ENCODE assay signal across 26 mouse cellular contexts in genomic region chr5:74105445-74105844, GRCm38 (mm10). TPM values are rescaled to one million over a fixed set of nuclear protein-coding genes. Genes with fewer than 3 reads are reported as not detected.
DNase-seq lines count a peak whose midpoint lies in the region; ATAC-seq and TF ChIP-seq lines count a peak whose summit lies in the region.
"Had no signal": no experiment of that assay in that cellular context is flagged by ENCODE, and none has a peak within 500 bp of the region (broad histone marks: within the 10 kb centered on the region; RNA-seq: fewer than 3 reads in every experiment).

No protein-coding gene starts in this region.

- no peak for DNase-seq in forebrain, embryonic 14.5 days (ENCODE audit: low spot score)
- DNase-seq in R1 (ENCODE audit: low read depth, low spot score) = peak; percentile 15
- DNase-seq in embryonic facial prominence, embryonic 14.5 days (ENCODE audit: low spot score) = peak; percentile 52
- DNase-seq in cerebellum, adult 8-10 months = no peak
- DNase-seq in left cerebral cortex, adult 11 months (ENCODE audit: low spot score) = no peak
- DNase-seq in kidney, adult 2 months = no peak
- DNase-seq: cerebellum, adult 11 months; cerebellum, postnatal 10 days; gastrocnemius, postnatal 25 days; kidney, postnatal 25 days; lung, postnatal 4 days; retina, postnatal 1 day; right cerebral cortex, postnatal 25 days; thymus, postnatal 14 days had no signal

- no peak overlapping the region for H3K4me2 ChIP-seq in forebrain, embryonic 14.5 days (ENCODE audit: low read length)
- H3K4me2 ChIP-seq in forebrain, embryonic 16.5 days (ENCODE audit: low read length) = no peak overlapping the region
- no peak overlapping the region for H3K4me2 ChIP-seq in embryonic facial prominence, embryonic 14.5 days (ENCODE audit: low read depth, low read length)
- no peak overlapping the region for H3K4me2 ChIP-seq in stomach, embryonic 14.5 days (replicated peaks; ENCODE audit: low read depth, low read length)
- H3K4me2 ChIP-seq: forebrain, embryonic 13.5 days; kidney, embryonic 15.5 days; limb, embryonic 13.5 days; liver, embryonic 11.5 days; lung, embryonic 15.5 days; midbrain, embryonic 13.5 days had no signal

- H3K27ac ChIP-seq in forebrain, embryonic 14.5 days (ENCODE audit: low read depth, low read length) = no peak overlapping the region
- H3K27ac ChIP-seq in forebrain, embryonic 16.5 days (ENCODE audit: low read length) = no peak overlapping the region
- no peak overlapping the region for H3K27ac ChIP-seq in embryonic facial prominence, embryonic 14.5 days (replicated peaks; ENCODE audit: low read depth, low read length)
- H3K27ac ChIP-seq in stomach, embryonic 14.5 days (ENCODE audit: low read length) = no peak overlapping the region
- no peak overlapping the region for H3K27ac ChIP-seq in kidney, adult 2 months (ENCODE audit: insufficient read depth, low read depth, low read length)
- H3K27ac ChIP-seq: forebrain, embryonic 13.5 days; kidney, embryonic 15.5 days; layer of hippocampus, adult 2 months; limb, embryonic 13.5 days; lung, embryonic 15.5 days; midbrain, embryonic 13.5 days had no signal

- no peaks in the 10 kb centered on the region for H3K9me3 ChIP-seq in forebrain, embryonic 14.5 days (replicated peaks; ENCODE audit: control insufficient read depth, low read length)
- H3K9me3 ChIP-seq in forebrain, embryonic 16.5 days (ENCODE audit: control insufficient read depth, low read length) = no peaks in the 10 kb centered on the region
- H3K9me3 ChIP-seq in embryonic facial prominence, embryonic 14.5 days (ENCODE audit: control insufficient read depth, low read length) = no peaks in the 10 kb centered on the region
- no peaks in the 10 kb centered on the region for H3K9me3 ChIP-seq in stomach, embryonic 14.5 days (ENCODE audit: control insufficient read depth, low read depth, low read length)
- H3K9me3 ChIP-seq: forebrain, embryonic 13.5 days; kidney, embryonic 15.5 days; limb, embryonic 13.5 days; lung, embryonic 15.5 days; midbrain, embryonic 13.5 days had no signal

- no peak overlapping the region for H3K4me3 ChIP-seq in forebrain, embryonic 14.5 days (ENCODE audit: low read depth, low read length)
- no peak overlapping the region for H3K4me3 ChIP-seq in forebrain, embryonic 16.5 days (replicated peaks; ENCODE audit: low read length)
- H3K4me3 ChIP-seq in embryonic facial prominence, embryonic 14.5 days (ENCODE audit: low read depth, low read length) = no peak overlapping the region
- no peak overlapping the region for H3K4me3 ChIP-seq in stomach, embryonic 14.5 days (ENCODE audit: low read depth, low read length)
- H3K4me3 ChIP-seq in kidney, adult 2 months (ENCODE audit: insufficient read depth, low read depth, low read length) = no peak overlapping the region
- H3K4me3 ChIP-seq: forebrain, embryonic 13.5 days; kidney, embryonic 15.5 days; layer of hippocampus, adult 2 months; limb, embryonic 13.5 days; lung, embryonic 15.5 days; megakaryocyte, embryonic 14.5 days; midbrain, embryonic 13.5 days had no signal

- ATAC-seq in forebrain, embryonic 14.5 days = 0 out of 2 replicates have a peak, but pooled peaks have one; percentile 42
- ATAC-seq in forebrain, embryonic 16.5 days = no peak
- peak; percentile 84 for ATAC-seq in embryonic facial prominence, embryonic 14.5 days (ENCODE audit: low read depth)
- ATAC-seq in stomach, embryonic 14.5 days (ENCODE audit: insufficient number of reproducible peaks, insufficient read depth, low FRiP score, low read depth) = peak; percentile 89
- ATAC-seq: forebrain, embryonic 13.5 days; hindbrain, embryonic 16.5 days; midbrain, embryonic 13.5 days; Patski had no signal

- H3K27me3 ChIP-seq in forebrain, embryonic 14.5 days (replicated peaks; ENCODE audit: control insufficient read depth, insufficient read depth, low read length) = no peaks in the 10 kb centered on the region
- H3K27me3 ChIP-seq in forebrain, embryonic 16.5 days (replicated peaks; ENCODE audit: control insufficient read depth, insufficient read depth, low read length) = no peaks in the 10 kb centered on the region
- H3K27me3 ChIP-seq in embryonic facial prominence, embryonic 14.5 days (replicated peaks; ENCODE audit: control insufficient read depth, insufficient read depth, low read length) = no peaks in the 10 kb centered on the region
- H3K27me3 ChIP-seq in stomach, embryonic 14.5 days (ENCODE audit: control insufficient read depth, insufficient read depth, low read length) = no peaks in the 10 kb centered on the region
- no peaks in the 10 kb centered on the region for H3K27me3 ChIP-seq in kidney, adult 2 months (replicated peaks; ENCODE audit: control insufficient read depth, insufficient read depth, low read length)
- H3K27me3 ChIP-seq: forebrain, embryonic 13.5 days; kidney, embryonic 15.5 days; limb, embryonic 13.5 days; lung, embryonic 15.5 days; megakaryocyte, embryonic 14.5 days; midbrain, embryonic 13.5 days; Patski had no signal

- no peak overlapping the region for H3K9ac ChIP-seq in forebrain, embryonic 14.5 days (ENCODE audit: low read length)
- H3K9ac ChIP-seq in forebrain, embryonic 16.5 days (replicated peaks; ENCODE audit: low read depth, low read length) = no peak overlapping the region
- no peak overlapping the region for H3K9ac ChIP-seq in embryonic facial prominence, embryonic 14.5 days (ENCODE audit: low read depth, low read length)
- H3K9ac ChIP-seq in stomach, embryonic 14.5 days (replicated peaks; ENCODE audit: low read depth, low read length) = no peak overlapping the region
- H3K9ac ChIP-seq: forebrain, embryonic 13.5 days; kidney, embryonic 15.5 days; limb, embryonic 13.5 days; lung, embryonic 15.5 days; midbrain, embryonic 13.5 days had no signal

- H3K4me1 ChIP-seq in forebrain, embryonic 14.5 days (ENCODE audit: control insufficient read depth, insufficient read depth, low read length) = no peaks in the 10 kb centered on the region
- H3K4me1 ChIP-seq in forebrain, embryonic 16.5 days (replicated peaks; ENCODE audit: control insufficient read depth, insufficient read depth, low read length) = no peaks in the 10 kb centered on the region
- no peaks in the 10 kb centered on the region for H3K4me1 ChIP-seq in embryonic facial prominence, embryonic 14.5 days (ENCODE audit: control insufficient read depth, insufficient read depth, low read length)
- no peaks in the 10 kb centered on the region for H3K4me1 ChIP-seq in stomach, embryonic 14.5 days (ENCODE audit: control insufficient read depth, insufficient read depth, low read length)
- no peaks in the 10 kb centered on the region for H3K4me1 ChIP-seq in kidney, adult 2 months (ENCODE audit: control insufficient read depth, insufficient read depth, low read length)
- H3K4me1 ChIP-seq: forebrain, embryonic 13.5 days; kidney, embryonic 15.5 days; limb, embryonic 13.5 days; lung, embryonic 15.5 days; midbrain, embryonic 13.5 days had no signal

- TF ChIP-seq CTCF in kidney, adult 2 months (conservative IDR thresholded peaks at IDR 0.05; ENCODE audit: insufficient read depth, insufficient read length, low read depth, low read length) = no peak

- WGBS in forebrain, embryonic 14.5 days = 31% methylated on average over 7 of the region's 7 CpGs
- WGBS in forebrain, embryonic 16.5 days = 38% methylated on average over 7 of the region's 7 CpGs
- 59% methylated on average over 7 of the region's 7 CpGs for WGBS in embryonic facial prominence, embryonic 14.5 days
- WGBS in stomach, embryonic 14.5 days = 55% methylated on average over 7 of the region's 7 CpGs
- 66% methylated on average over 7 of the region's 7 CpGs for WGBS in kidney, adult 2 months

- no peak for TF ChIP-seq POLR2A in kidney, adult 2 months (IDR thresholded peaks at IDR 0.05; ENCODE audit: low read depth, low read length)

- H3K36me3 ChIP-seq in forebrain, embryonic 14.5 days (ENCODE audit: control insufficient read depth, insufficient read depth, low read length) = no peaks in the 10 kb centered on the region
- no peaks in the 10 kb centered on the region for H3K36me3 ChIP-seq in forebrain, embryonic 16.5 days (ENCODE audit: control insufficient read depth, insufficient read depth)
- H3K36me3 ChIP-seq in embryonic facial prominence, embryonic 14.5 days (ENCODE audit: control insufficient read depth, insufficient read depth, low read length) = no peaks in the 10 kb centered on the region
- no peaks in the 10 kb centered on the region for H3K36me3 ChIP-seq in stomach, embryonic 14.5 days (ENCODE audit: control insufficient read depth, insufficient read depth, low read length)
- no peaks in the 10 kb centered on the region for H3K36me3 ChIP-seq in kidney, adult 2 months (ENCODE audit: control insufficient read depth, insufficient read depth, low read length)
- H3K36me3 ChIP-seq: kidney, embryonic 15.5 days; limb, embryonic 13.5 days; lung, embryonic 15.5 days; midbrain, embryonic 13.5 days had no signal

RNA-seq across cellular contexts. Expression of gene Usp46, which starts 37.2 kb away (rescaled TPM):
- 31.8 and 41.6 TPM in 2 replicates for polyA plus RNA-seq in forebrain, embryonic 14.5 days (2014; fragmentation: Nextera tagmentation; extraction: Ambion mirVana)
- polyA plus RNA-seq in forebrain, embryonic 16.5 days (2015; fragmentation: Nextera tagmentation; extraction: Ambion mirVana) = 32.5 and 35.1 TPM in 2 replicates
- polyA plus RNA-seq in embryonic facial prominence, embryonic 14.5 days (2014; fragmentation: Nextera tagmentation; extraction: Ambion mirVana) = 35.4 and 36.5 TPM in 2 replicates
- 41.6 and 48.1 TPM in 2 replicates for polyA plus RNA-seq in stomach, embryonic 14.5 days (2014; fragmentation: Nextera tagmentation; extraction: Ambion mirVana)
- polyA plus RNA-seq in kidney, adult 2 months (2012; rRNA removed) = 6.9 and 9.1 TPM in 2 replicates

Comparison
In these comparisons a context has a peak if more than half of its experiments do, and no peak if none do; other contexts are left out.
1. DNase-seq: peak in R1 (single experiment) and embryonic facial prominence, embryonic 14.5 days (single experiment); none in forebrain, embryonic 14.5 days (single experiment), cerebellum, adult 8-10 months (single experiment), left cerebral cortex, adult 11 months (single experiment) and kidney, adult 2 months (single experiment).